Mouse (Mus musculus): ENCODE measurements around the gene AC109138.7. TPM values are rescaled to one million over a fixed set of nuclear protein-coding genes. Genes with fewer than 3 reads are reported as not detected.

The AC109138.7 gene
- polyA plus RNA-seq, 1 experiment from 2014 or later, result not detected

DNA sequence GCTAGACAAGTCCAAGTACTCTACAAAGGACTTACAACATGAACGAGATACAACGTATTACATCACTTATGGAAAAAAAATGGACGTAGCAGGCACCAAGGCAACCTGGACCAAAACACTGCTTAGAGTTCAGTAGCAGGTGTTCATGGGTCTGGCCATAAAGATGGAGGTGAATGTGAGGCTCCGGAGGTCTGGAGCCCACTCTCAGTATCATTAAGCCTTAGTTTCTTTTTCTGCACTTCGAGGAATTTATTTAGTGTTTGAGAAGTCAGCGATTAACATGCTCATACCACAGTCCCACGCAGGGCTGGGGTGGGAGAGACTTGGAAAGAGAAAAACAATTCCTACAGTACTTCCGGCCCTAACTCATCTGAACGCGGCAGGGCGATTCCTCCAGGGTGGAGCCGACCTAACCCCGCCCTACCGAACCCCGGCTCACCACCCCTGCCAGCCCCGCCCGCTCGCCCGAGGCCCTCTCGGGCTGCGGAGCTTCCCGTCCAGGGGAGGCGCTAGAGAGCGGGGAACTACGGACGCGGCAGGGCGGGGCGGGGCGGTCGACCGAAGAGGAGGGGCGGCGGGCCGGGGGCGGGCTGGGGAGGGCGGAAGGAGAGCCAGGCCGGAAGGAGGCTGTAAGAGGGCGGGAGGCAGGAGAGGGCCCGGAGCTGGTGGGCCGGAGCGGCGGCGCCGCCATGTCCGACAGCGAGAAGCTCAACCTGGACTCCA lies 22.5 kb upstream of the AC109138.7 start, which contains the start of gene Ppp1ca:
Ppp1ca (plus strand) TSS at position 538 of the 723 bp plus-strand sequence.
- no peaks in the 10 kb centered on the region for H3K27me3 ChIP-seq (replicated peaks; ENCODE audit: control insufficient read depth, insufficient read depth, low read length)
- peaks cover 33% of the 10 kb centered on the region for H3K4me1 ChIP-seq (ENCODE audit: control insufficient read depth, insufficient read depth, low read depth, low read length)
- WGBS, result 6% methylated on average over 42 of the region's 47 CpGs
- peak; percentile 93 for ATAC-seq
- H3K36me3 ChIP-seq (ENCODE audit: control insufficient read depth, insufficient read depth, low read length), result peaks cover 26% of the 10 kb centered on the region
- H3K27ac ChIP-seq (ENCODE audit: low read depth, low read length), result peak within 1 kb of the TSS; percentile 96
- H3K4me2 ChIP-seq (ENCODE audit: low read length), result peak within 1 kb of the TSS; percentile 98
- peak within 1 kb of the TSS; percentile 99 for H3K9ac ChIP-seq (ENCODE audit: low read depth, low read length)
- no peaks in the 10 kb centered on the region for H3K9me3 ChIP-seq (ENCODE audit: control insufficient read depth, low read length)
- peak within 1 kb of the TSS; percentile 97 for H3K4me3 ChIP-seq (ENCODE audit: low read length)

DNA sequence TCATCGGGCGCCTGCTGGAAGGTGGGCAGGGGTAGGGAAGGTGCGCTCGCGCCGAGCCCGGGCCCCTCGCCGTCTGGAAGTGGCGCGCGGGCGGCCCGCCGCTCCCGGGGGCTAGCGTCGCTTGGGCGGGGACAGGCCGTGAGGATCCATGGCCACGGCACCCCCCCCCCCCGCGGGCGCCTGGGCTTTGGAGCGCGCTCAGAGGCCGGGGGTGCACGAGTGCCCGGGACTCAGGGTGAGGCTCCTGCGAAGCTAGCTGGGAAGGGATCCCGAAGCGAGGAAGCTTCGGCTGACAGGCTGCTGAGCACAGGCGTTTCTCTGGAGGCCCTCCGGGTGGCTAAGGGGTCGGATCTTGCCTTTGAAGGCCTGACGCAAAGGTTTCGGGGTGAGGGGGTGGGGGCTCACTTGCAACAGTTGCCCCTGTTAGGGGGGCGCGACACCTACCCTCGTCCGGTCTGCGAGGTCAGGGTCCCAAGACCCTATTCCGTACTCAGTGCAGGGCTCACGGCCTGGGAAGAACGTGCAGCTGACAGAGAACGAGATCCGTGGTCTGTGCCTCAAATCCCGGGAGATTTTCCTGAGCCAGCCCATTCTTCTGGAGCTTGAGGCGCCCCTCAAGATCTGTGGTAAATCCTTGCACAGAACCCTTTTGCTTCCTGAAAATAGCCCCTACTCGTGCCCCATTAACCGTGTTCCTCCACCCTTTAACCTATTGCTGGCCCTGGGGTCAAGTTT lies 21.7 kb upstream of the AC109138.7 start:
- WGBS, result 1% methylated on average over 39 of the region's 52 CpGs

DNA sequence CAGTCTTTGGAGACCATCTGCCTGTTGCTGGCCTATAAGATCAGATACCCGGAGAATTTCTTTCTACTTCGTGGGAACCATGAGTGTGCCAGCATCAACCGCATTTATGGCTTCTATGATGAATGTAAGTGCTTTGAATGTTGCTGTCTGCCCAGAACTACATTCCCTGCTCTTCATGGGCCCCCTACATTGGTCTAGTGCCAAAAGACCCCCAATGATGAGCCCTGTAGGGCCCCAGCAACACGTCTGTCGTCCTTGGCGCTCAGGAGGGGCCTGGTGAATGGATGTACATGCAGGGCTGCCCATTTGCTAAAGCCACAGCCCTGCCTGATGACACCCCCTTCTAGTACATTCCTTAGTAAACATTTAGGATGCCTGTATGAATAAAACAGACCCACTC lies 21.0 kb upstream of the AC109138.7 start:
- ATAC-seq, result no peak
- Histone ChIP-seq H3K4me1 (ENCODE audit: control insufficient read depth, insufficient read depth, low read depth, low read length) (peaks cover 34% of the 10 kb centered on the region), H3K4me2 (ENCODE audit: low read length) (peak overlapping the region; percentile 98), H3K9ac (ENCODE audit: low read depth, low read length) (peak overlapping the region; percentile 99), H3K36me3 (ENCODE audit: control insufficient read depth, insufficient read depth, low read length) (peaks cover 32% of the 10 kb centered on the region), H3K27ac (ENCODE audit: low read depth, low read length) (no peak overlapping the region; the same call in 1 of the 2 replicates), H3K9me3 (ENCODE audit: control insufficient read depth, low read length) (no peaks in the 10 kb centered on the region), H3K4me3 (ENCODE audit: low read length) (peak overlapping the region; percentile 97), H3K27me3 (replicated peaks; ENCODE audit: control insufficient read depth, insufficient read depth, low read length) (no peaks in the 10 kb centered on the region)
- 57% methylated on average over 6 of the region's 6 CpGs for WGBS

More for the DNA sequence above, 21.7 kb upstream of the AC109138.7 start:
- ATAC-seq, result peak; percentile 73; the same call in 1 of the 2 replicates
- no peaks in the 10 kb centered on the region for H3K27me3 ChIP-seq (replicated peaks; ENCODE audit: control insufficient read depth, insufficient read depth, low read length)
- H3K36me3 ChIP-seq (ENCODE audit: control insufficient read depth, insufficient read depth, low read length), result peaks cover 32% of the 10 kb centered on the region
- no peaks in the 10 kb centered on the region for H3K9me3 ChIP-seq (ENCODE audit: control insufficient read depth, low read length)
- H3K4me2 ChIP-seq (ENCODE audit: low read length), result peak overlapping the region; percentile 98
- H3K9ac ChIP-seq (ENCODE audit: low read depth, low read length), result peak overlapping the region; percentile 99
- peak overlapping the region; percentile 97 for H3K4me3 ChIP-seq (ENCODE audit: low read length)
- peaks cover 34% of the 10 kb centered on the region for H3K4me1 ChIP-seq (ENCODE audit: control insufficient read depth, insufficient read depth, low read depth, low read length)
- peak overlapping the region; percentile 96 for H3K27ac ChIP-seq (ENCODE audit: low read depth, low read length)

DNA sequence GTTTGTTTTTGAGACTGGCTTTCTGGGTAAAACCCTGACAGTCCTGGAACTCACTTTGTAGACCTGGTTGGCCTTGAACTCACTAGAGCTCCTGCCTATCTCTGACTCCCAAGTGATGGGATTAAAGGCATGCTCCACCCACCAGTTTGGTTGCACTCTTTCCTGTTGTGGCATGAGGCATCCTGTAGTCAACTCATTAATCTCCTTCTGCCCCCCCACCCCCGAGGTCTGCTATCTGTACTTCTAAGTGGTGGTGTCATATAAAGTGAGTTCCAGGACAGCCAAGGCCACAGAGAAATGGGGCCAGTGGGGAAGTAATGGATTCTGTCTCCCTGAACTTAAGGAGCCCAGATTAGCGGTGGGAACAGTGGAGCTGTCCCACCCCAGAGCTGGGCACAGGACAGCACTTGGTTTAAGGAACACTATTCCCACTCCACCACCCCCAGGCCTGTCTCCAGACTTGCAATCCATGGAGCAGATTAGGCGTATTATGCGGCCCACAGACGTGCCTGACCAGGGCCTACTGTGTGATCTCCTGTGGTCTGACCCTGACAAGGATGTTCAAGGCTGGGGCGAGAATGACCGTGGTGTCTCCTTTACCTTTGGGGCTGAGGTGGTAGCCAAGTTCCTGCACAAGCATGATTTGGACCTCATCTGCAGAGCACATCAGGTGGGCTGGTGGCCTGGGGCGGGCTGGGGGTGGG lies 20.0 kb upstream of the AC109138.7 start:
- H3K4me1 ChIP-seq (ENCODE audit: control insufficient read depth, insufficient read depth, low read depth, low read length), result peaks cover 34% of the 10 kb centered on the region
- ATAC-seq, result no peak
- H3K9ac ChIP-seq (ENCODE audit: low read depth, low read length), result no peak overlapping the region
- H3K27ac ChIP-seq (ENCODE audit: low read depth, low read length), result no peak overlapping the region
- H3K9me3 ChIP-seq (ENCODE audit: control insufficient read depth, low read length), result no peaks in the 10 kb centered on the region
- no peak overlapping the region for H3K4me2 ChIP-seq (ENCODE audit: low read length)
- peaks cover 32% of the 10 kb centered on the region for H3K36me3 ChIP-seq (ENCODE audit: control insufficient read depth, insufficient read depth, low read length)
- no peaks in the 10 kb centered on the region for H3K27me3 ChIP-seq (replicated peaks; ENCODE audit: control insufficient read depth, insufficient read depth, low read length)
- 90% methylated on average over 8 of the region's 8 CpGs for WGBS
- no peak overlapping the region for H3K4me3 ChIP-seq (ENCODE audit: low read length)

DNA sequence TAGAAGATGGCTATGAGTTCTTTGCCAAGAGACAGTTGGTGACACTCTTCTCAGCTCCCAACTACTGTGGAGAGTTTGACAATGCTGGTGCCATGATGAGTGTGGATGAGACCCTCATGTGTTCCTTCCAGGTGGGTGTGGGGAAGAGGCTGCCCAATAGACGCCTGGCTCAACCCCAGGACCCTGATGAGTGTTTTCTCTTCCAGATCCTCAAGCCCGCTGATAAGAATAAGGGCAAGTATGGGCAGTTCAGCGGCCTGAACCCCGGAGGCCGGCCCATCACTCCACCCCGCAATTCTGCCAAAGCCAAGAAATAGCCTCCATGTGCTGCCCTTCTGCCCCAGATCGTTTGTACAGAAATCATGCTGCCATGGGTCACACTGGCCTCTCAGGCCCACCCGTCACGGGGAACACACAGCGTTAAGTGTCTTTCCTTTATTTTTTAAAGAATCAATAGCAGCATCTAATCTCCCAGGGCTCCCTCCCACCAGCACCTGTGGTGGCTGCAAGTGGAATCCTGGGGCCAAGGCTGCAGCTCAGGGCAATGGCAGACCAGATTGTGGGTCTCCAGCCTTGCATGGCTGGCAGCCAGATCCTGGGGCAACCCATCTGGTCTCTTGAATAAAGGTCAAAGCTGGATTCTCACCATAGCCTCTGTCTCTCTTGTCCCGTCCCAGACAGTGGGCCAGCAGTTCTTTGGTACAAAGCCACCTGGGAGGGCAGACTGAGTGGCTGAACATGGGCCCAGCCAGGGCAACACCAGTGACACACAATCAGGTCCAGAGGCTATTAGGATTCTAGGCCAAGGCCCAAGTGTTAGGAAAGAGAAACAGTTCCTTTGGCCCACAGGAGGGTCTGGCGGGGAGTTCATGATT lies 19.1 kb upstream of the AC109138.7 start:
- no peak overlapping the region for H3K9ac ChIP-seq (ENCODE audit: low read depth, low read length)
- H3K4me1 ChIP-seq (ENCODE audit: control insufficient read depth, insufficient read depth, low read depth, low read length), result peaks cover 35% of the 10 kb centered on the region
- H3K4me2 ChIP-seq (ENCODE audit: low read length), result no peak overlapping the region
- WGBS, result 56% methylated on average over 12 of the region's 12 CpGs
- no peaks in the 10 kb centered on the region for H3K9me3 ChIP-seq (ENCODE audit: control insufficient read depth, low read length)
- ATAC-seq, result no peak
- H3K27ac ChIP-seq (ENCODE audit: low read depth, low read length), result no peak overlapping the region
- H3K4me3 ChIP-seq (ENCODE audit: low read length), result no peak overlapping the region
- H3K27me3 ChIP-seq (replicated peaks; ENCODE audit: control insufficient read depth, insufficient read depth, low read length), result no peaks in the 10 kb centered on the region
- H3K36me3 ChIP-seq (ENCODE audit: control insufficient read depth, insufficient read depth, low read length), result peaks cover 32% of the 10 kb centered on the region

DNA sequence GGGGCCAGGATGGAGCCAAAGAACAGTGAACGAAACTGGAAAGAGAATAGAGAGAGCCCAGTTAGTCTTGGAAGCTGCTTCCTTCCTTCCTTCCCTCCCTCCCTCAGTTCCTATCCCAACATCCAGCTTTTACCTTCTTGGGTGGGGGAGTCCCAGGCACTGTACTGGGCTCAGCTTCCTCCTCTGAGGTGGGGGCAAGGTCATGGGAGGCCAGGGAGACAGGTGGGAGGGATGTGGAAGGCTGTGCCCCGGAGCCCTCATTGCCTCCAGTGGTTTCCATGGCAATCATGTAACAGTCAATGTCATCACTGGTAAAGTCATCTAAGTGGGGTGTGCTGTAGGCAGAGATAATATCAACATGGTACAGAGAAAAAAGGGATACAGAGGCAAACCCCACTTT lies 18.1 kb upstream of the AC109138.7 start:
- H3K9ac ChIP-seq (ENCODE audit: low read depth, low read length), result no peak overlapping the region
- no peak overlapping the region for H3K27ac ChIP-seq (ENCODE audit: low read depth, low read length)
- H3K4me1 ChIP-seq (ENCODE audit: control insufficient read depth, insufficient read depth, low read depth, low read length), result peaks cover 45% of the 10 kb centered on the region

DNA sequence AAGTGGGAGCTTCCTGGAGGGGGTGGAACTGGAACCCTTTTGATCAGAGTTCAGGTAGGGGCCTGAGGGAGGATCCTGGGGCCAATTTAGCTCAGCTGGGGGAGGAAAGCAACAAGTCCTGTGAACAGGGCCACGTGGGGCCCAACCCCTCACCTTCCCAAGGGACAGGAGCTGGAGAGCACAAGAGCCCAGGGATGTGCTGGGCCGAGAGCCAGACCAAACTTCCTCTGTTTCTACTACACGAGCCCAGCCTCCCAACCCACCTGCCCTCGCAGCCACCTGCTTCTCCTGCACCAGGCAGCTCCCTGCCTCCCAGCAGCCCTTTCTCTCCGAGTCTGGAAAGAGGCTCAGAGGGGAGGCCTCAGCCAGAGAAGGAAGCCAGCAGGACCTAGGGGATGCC lies 17.6 kb upstream of the AC109138.7 start:
- no peak for ATAC-seq
- Histone ChIP-seq H3K27ac (ENCODE audit: low read depth, low read length) (peak overlapping the region; percentile 27; the same call in 1 of the 2 replicates), H3K4me3 (ENCODE audit: low read length) (no peak overlapping the region), H3K36me3 (ENCODE audit: control insufficient read depth, insufficient read depth, low read length) (peaks cover 32% of the 10 kb centered on the region), H3K27me3 (replicated peaks; ENCODE audit: control insufficient read depth, insufficient read depth, low read length) (no peaks in the 10 kb centered on the region), H3K4me2 (ENCODE audit: low read length) (no peak overlapping the region), H3K9ac (ENCODE audit: low read depth, low read length) (no peak overlapping the region), H3K4me1 (ENCODE audit: control insufficient read depth, insufficient read depth, low read depth, low read length) (peaks cover 46% of the 10 kb centered on the region), H3K9me3 (ENCODE audit: control insufficient read depth, low read length) (no peaks in the 10 kb centered on the region)
- 51% methylated on average over 5 of the region's 5 CpGs for WGBS

More for the DNA sequence above, 18.1 kb upstream of the AC109138.7 start:
- no peak for ATAC-seq
- Histone ChIP-seq H3K36me3 (ENCODE audit: control insufficient read depth, insufficient read depth, low read length) (peaks cover 32% of the 10 kb centered on the region), H3K27me3 (replicated peaks; ENCODE audit: control insufficient read depth, insufficient read depth, low read length) (no peaks in the 10 kb centered on the region), H3K4me3 (ENCODE audit: low read length) (no peak overlapping the region), H3K4me2 (ENCODE audit: low read length) (no peak overlapping the region), H3K9me3 (ENCODE audit: control insufficient read depth, low read length) (no peaks in the 10 kb centered on the region)
- 59% methylated on average over 2 of the region's 2 CpGs for WGBS

DNA sequence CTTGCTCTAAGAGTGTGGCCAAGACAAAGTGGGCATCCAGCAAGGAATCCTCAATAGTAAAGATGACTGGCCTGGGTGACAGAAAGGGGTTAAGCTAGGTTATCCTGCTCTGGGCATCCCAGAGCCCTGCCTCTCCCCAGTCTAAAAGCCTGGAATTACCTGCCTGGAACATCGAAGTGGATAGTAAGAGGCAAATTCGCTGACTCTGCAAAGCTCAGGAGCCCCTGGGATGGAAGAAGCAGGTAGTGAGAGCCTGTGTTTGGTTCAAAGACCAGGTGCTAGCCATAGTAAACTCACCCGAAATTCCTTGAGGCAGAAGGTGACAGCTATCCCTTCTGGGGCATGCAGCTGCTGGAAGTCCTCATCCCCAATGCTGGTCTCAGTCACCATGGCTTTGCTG lies 17.0 kb upstream of the AC109138.7 start:
- 75% methylated on average over 3 of the region's 3 CpGs for WGBS
- Histone ChIP-seq H3K27ac (ENCODE audit: low read depth, low read length) (no peak overlapping the region), H3K4me1 (ENCODE audit: control insufficient read depth, insufficient read depth, low read depth, low read length) (peaks cover 49% of the 10 kb centered on the region), H3K4me3 (ENCODE audit: low read length) (no peak overlapping the region), H3K36me3 (ENCODE audit: control insufficient read depth, insufficient read depth, low read length) (peaks cover 32% of the 10 kb centered on the region), H3K4me2 (ENCODE audit: low read length) (no peak overlapping the region), H3K9ac (ENCODE audit: low read depth, low read length) (no peak overlapping the region), H3K9me3 (ENCODE audit: control insufficient read depth, low read length) (no peaks in the 10 kb centered on the region), H3K27me3 (replicated peaks; ENCODE audit: control insufficient read depth, insufficient read depth, low read length) (no peaks in the 10 kb centered on the region)
- no peak for ATAC-seq
